Mouse (Mus musculus) fat pad, adult 2 months (tissue): ENCODE results near the gene Tcea3.

ENCODE experiments used
- DNase-seq: peaks from one replicate; pipeline ENCODE4 v3.0.0-alpha.2; 2011; ENCODE audit warnings: low read depth, low spot score; ENCODE audit errors: extremely low read depth

Tcea3 gene

DNA sequence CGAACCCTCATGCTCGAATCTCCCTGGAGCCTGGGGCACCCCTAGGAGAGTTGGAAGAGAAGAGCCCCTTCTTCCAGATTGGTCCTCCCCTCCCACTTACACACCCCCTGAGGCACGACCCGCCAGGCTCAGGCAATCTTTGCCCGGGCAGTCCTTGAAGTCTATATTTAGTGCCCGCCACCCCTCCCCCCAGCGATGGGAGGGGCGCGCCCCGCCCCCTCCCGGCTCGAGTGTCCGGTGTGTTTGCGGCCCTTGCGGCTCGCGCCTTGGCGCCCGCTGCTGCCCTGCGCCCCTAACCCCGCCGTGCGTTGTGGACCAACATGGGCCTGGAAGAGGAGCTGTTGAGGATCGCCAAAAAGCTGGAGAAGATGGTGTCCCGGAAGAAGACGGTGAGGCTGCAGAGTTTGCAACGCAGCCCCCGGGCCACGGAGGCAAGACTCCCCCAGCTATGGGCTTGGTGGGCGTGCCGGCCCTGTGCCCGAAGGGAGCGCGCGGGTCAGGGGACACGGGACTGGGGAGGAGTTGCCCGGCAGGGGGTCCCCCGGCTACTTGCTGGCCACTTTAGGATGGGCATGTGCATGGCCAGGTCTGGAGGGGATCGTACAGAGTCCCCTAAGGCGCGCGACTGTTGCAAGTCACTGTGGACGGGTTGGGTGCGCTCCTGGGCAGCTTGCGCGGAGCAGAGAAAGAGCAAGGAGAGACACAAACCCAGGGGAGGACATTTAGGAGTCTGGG lies at the start of gene Tcea3:
TSS of gene Tcea3 (plus strand) at position 1 of the 735 bp plus-strand sequence.
- DNase-seq: no peak

DNA sequence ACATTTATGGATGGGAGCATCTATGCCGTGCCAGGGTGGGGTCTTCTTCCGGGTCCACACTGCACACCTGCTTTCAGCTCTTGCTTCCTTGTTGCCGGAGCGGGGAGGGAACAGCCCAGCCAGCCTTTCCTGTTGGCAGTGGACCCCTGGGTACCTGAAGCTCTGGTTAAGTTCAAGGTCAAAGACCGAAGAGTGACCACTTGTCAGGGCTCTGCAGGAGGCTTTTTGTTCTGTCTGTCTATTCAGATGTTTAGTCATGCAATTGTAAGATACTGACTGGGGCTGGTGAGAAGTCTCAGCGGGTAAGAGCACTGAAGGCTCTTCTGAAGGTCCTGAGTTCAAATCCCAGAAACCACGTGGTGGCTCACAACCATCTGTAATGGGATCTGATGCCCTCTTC lies 48.7 kb upstream of the Tcea3 start:
- DNase-seq: no peak

- no peak for DNase-seq
Observed at GRCm38 (mm10) chr4:136199562-136200292, 47.8 kb upstream of the Tcea3 start.

DNA sequence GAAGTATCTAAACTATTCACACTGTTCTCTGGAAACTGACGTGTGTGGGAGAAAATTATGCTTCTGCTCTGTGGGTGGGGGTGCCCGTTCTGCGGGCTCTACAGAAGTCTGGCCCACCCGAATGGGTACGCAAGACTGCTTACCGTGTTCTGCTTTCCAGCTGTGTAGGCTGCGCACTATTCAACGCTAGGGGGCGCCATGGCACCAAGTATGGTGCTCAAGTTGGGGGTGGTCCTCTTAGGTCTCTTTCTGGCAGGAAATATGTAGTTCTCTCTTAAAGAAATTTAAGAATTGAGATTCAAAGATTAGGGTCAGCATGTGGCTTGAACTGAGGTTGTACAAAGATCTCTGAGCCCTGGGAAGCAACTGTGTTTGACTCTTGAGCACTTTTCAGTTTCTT lies 45.0 kb upstream of the Tcea3 start:
- DNase-seq: no peak

DNA sequence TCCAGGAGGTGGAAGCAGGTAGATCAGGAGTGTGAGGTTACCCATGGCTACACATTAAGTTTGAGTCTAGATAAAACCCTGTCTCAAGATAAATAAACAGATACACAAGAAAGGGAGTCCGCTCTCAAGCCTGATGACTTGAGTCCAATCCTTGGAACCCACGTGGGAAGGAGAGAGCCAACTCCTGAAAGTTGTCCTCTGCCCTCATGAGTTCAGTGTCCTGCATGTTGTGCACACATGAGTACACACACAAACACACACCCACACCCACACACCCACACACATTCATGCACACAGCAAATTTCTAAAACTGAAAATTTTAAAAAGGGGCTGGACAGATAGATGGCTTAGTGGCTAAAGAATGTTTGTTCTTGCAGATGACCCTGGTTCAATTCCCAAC lies 42.8 kb upstream of the Tcea3 start:
- DNase-seq: no peak

GRCm38 (mm10) chr4:136206033-136206893 lies 41.3 kb upstream of the Tcea3 start, which contains the start of gene Asap3:
Gene Asap3, plus strand, starts transcription at chr4:136206365.
- no peak for DNase-seq

- no peak for DNase-seq
Observed at GRCm38 (mm10) chr4:136206943-136207342, 40.6 kb upstream of the Tcea3 start.

DNA sequence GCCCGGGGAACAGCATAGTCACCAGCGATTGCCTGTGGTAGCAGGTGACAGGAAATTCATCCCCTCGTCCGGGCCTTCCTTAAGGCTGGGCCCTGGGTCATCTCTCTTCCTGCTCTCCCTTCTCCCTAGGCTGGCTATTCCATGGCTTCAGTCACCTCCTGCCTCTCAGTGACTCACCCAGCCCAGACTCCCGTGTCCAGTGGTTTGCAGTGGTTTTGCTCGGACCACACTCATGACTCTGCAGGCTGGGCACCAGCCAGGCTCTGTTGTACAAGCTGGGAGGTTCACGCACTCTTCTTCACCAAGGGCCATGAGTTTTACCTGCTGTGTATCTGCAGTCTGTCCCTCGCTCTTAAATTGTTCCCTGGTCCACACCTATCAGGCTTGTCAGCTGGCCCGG lies 36.6 kb upstream of the Tcea3 start:
- no peak for DNase-seq

- DNase-seq: no peak
Observed at GRCm38 (mm10) chr4:136213629-136214028, 33.9 kb upstream of the Tcea3 start.

- DNase-seq: no peak
Observed at GRCm38 (mm10) chr4:136214828-136215227, 32.7 kb upstream of the Tcea3 start.

GRCm38 (mm10) chr4:136215576-136215975 lies 32.0 kb upstream of the Tcea3 start:
- no peak for DNase-seq

DNA sequence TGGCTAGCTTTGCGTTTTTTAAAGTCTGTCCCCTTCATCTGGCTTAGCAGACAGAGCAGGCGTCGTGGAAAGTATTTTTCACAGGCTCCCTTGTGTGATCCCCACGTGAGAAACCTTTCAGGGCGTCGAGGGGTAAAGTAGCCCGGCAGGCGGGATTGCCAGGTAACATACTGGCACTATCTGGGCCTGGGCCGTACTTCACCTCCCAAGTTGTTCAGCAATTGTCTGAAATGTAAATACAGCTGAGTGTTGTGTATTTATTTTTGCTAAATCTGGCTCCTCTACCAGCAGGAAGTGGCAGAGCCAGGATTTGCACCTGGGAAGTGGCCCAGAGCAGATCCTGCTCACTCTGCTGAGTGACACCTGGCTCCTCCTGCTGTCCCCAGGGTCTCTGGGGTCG lies 30.5 kb upstream of the Tcea3 start:
- DNase-seq: no peak

DNA sequence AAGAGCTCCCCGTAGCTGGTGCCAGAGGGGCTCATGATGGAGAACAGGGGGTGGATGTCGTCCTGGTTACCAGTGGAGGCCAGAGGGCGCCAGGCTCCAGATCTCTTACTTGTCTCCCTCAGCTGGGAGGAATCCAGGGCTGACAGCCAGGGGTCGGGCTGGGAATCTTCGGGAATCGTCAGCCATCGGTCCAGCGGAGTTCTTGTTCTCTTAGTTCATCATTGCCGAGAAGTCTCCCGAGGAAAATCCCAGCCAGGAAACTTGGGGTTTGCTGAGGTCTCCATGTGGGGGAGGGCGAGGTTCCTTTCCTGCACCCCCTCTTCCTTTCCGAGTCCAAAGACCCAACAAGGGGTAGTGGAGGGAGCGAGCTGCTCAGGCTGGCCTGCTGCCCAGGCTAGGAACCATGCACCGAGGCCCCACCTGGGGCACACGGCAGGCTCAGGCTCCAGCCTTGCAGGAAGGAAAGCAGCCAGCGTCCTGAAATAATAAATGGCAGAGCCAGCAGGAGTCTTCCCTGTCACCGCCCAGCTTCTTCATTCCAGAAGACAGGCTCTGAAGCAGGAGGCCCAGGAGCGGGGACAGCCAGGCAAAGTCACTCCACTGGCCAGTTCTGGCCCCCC lies 28.8 kb upstream of the Tcea3 start:
- no peak for DNase-seq

- DNase-seq: no peak
Observed at GRCm38 (mm10) chr4:136220133-136220775, 27.3 kb upstream of the Tcea3 start.

DNA sequence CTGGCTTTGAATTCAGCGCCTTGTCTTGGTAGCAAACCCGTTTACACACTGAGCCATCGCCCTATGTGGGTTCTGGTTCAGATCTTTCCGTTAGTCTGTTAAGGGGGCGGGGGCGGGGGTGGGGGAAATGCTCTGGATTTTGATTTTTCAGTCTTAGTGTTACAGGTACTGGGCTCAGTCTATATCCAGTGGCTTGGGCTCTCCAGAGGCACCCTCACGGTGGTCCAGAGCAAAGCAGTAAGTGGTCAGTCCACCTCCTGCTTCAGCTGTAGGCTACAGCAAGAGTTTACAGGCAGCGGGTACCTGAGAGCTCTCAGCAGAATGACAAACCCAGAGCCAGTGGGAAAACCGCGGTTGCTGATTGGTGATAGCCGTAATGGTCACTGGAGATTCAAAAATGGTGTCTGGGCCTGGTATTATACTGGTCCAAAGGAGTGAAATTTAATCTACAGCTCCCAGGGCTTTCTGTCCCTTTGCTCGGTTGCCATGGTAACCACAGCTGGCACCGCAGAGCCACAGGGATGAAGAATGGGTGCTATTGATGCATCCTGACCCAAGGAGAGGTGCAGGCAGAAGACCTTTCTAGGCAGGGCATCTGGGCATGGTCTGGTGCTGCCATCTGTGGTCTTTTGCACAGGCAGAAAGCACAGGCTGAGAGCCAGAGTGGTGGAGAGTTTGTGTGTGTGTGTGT lies 23.8 kb upstream of the Tcea3 start:
- no peak for DNase-seq

DNA sequence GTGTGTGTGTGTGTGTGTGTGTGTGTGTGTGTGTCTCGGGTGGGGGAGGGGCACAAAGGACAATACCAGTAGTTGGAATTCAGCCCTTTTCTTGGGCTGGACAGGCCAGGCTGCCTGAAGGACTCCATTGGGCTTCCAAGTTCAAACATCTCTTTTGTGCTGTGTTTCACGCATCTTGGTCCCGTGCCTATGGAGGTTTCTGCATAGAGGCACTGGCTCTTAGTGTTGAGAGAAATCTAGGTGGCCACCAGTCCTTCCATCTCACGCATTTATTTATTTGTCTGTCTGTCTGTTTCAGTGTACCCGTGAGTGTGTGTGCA lies 23.3 kb upstream of the Tcea3 start:
- no peak for DNase-seq

GRCm38 (mm10) chr4:136224677-136225460 lies 22.7 kb upstream of the Tcea3 start:
- no peak for DNase-seq

- DNase-seq: no peak
Observed at GRCm38 (mm10) chr4:136227408-136227807, 20.1 kb upstream of the Tcea3 start.

- no peak for DNase-seq
Observed at GRCm38 (mm10) chr4:136228640-136229039, 18.9 kb upstream of the Tcea3 start.
